Mouse (Mus musculus): ENCODE results near the gene Ppp2r2c.

DNA sequence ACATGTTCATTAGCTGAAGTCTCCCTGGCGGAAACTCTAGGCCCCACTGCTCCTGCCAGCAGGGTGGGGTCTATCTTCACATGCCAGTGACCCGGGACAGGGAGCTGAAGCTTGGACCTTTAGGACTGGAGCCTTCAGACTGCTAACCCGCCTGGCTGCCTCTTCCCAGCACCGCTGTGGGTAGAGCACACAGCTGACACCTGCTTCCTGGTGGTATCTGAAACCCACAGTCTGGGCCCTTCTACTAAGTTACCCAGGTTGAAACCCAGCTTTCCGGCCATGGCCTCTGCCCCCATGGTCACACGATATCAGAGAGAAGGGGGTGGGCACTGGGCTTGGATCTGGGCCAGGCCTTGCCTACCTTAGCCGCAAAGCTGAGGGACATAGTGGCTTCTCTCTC lies 111.3 kb downstream of the Ppp2r2c start:
- no peak for TF ChIP-seq CTCF (IDR thresholded peaks at IDR 0.05; ENCODE audit: insufficient read depth, low read length)
- no peak for TF ChIP-seq POLR2A (IDR thresholded peaks at IDR 0.05; ENCODE audit: borderline replicate concordance, extremely low read depth, low read depth, low read length)

Measured in lung, adult 2 months (tissue).